Mouse (Mus musculus) R1 (cell line): ENCODE measurements around the gene Angpt4.

Experiments used
- DNase-seq: peaks from one replicate; pipeline ENCODE4 v3.0.0-alpha.2; 2018; ENCODE audit warnings: low read depth, low spot score

Angpt4 gene

GRCm38 (mm10) chr2:151961284-151962196 lies 50.5 kb downstream of the Angpt4 start:
- no peak for DNase-seq

DNA sequence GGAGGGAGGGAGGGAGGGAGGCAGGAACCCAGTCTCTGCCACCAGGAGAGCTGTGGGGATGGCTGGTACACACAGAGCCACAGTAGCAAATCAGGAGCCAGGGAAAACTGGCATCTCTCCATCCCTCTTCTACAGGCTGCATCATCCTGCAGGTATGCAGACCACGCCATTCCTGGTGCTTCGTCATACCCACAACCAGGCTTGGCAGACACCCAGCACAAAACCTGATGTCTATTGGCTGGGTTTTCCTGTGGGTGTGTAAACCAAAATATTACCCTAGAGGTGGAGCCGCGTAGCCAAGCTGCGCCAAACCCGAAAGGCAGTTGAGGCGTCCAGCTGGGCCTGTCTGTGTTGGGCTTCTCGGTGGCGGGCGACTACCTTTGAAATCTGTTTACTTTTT lies 51.5 kb downstream of the Angpt4 start:
- no peak for DNase-seq

DNA sequence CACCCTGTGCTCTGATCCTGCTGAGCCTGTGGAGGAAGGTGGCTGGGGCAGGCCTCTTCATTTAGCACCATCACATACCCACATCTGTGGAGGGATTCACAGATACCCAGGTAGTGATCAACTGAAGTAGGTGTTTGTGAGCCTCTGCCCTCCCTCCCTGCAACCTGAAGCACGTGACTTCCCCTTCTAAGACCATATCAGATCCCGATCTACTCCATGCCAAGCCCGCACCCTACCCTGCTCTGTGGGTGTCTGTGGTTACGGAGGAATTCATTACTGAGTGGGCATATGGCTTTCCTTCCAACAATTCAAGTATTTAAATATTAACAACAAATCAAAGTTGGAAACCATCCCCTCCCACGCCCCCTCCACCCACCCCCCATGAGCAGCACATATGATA lies 52.3 kb downstream of the Angpt4 start:
- DNase-seq = no peak

GRCm38 (mm10) chr2:151964052-151964451 lies 53.0 kb downstream of the Angpt4 start:
- DNase-seq = peak; percentile 33

- no peak for DNase-seq
Observed at GRCm38 (mm10) chr2:151967176-151967750, 56.3 kb downstream of the Angpt4 start.

DNA sequence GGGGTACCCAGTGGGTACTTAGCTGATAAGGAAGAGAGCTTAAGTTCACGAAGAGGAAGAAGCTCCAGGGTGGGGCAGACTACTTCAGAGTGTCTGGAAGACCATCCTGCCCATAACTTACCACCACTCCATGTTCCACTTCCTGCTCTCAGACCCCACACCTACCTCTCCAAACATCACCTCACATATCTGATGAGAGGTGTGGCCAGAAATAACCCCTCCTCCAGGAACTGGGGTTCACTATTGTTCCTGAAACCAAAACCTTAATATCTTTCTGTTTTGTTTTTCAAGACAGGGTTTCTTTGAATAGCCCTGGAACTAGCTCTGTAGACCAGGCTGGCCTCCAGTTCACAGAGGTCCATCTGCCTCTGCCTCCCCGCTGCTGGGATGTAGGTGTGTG lies 56.8 kb downstream of the Angpt4 start:
- no peak for DNase-seq

GRCm38 (mm10) chr2:151968451-151968850 lies 57.4 kb downstream of the Angpt4 start:
- no peak for DNase-seq

DNA sequence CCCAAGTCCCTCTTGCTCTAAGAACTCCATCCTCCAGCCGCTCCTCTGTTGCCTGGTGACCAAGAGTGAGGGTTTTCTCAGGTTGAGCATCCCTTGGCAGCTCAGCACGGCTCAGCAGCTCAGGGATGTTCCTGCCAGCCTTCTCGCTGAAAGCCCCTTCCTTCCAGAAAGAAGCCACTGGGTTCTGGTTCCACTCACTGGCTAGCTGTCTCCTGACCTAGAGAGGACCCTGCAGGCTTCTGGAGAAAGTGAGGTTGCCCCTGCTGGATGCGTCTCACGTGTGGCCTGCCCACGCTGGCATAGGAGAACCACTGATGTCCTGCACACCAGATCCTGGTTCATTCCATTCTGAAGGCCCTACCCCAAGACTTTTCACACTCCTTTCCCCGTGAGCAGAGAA lies 58.0 kb downstream of the Angpt4 start:
- DNase-seq = no peak

GRCm38 (mm10) chr2:151969396-151969795 lies 58.4 kb downstream of the Angpt4 start:
- DNase-seq = no peak

- DNase-seq = peak; percentile 97
Observed at GRCm38 (mm10) chr2:151970191-151971172, 59.5 kb downstream of the Angpt4 start.

DNA sequence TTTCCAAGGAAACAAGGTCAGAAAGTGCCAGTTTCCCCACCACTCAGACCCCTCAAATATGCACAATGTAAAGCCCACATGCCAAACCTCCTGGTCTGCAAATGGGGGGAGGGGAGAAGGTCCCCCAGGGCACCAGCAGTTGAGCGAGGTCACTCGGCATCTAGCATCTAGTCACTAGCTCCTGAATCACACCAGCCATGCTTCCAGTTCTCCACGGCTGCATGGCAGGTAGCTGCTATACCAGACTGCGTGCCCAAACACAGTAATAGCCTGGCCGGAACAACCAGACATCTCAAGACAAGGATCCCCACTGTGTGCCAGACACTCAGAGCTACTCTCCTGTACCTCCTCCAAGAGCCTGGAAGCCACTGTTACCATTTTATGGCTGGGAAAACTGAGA lies 60.7 kb downstream of the Angpt4 start:
- DNase-seq = no peak

GRCm38 (mm10) chr2:151972880-151973594 lies 62.0 kb downstream of the Angpt4 start:
- peak; percentile 70 for DNase-seq

GRCm38 (mm10) chr2:151973595-151974562 lies 62.9 kb downstream of the Angpt4 start:
- no peak for DNase-seq

- DNase-seq = no peak
Observed at GRCm38 (mm10) chr2:151975295-151975694, 64.3 kb downstream of the Angpt4 start.

DNA sequence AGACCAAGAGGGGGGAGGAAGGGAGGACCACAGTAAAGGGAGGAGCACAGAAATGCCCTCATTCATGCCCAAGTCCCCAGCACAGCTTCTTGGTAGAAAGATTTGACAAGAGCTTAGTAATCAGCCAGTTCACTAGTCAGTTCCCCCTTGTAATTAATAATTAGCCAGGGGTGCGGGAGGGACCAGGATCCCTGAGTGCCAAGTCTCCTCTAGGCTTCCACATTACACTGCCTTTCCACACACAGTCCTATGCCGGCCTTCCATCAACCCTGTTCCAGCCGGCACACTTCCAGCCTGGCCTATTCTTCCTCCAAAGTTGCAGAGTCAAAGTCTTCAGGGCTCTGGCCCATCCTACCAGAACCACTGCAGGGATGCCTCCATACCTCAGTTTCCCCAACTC lies 65.1 kb downstream of the Angpt4 start:
- DNase-seq = no peak

GRCm38 (mm10) chr2:151977689-151978440 lies 66.9 kb downstream of the Angpt4 start:
- DNase-seq = peak; percentile 78

- no peak for DNase-seq
Observed at GRCm38 (mm10) chr2:151978494-151978893, 67.5 kb downstream of the Angpt4 start.

GRCm38 (mm10) chr2:151979470-151980354 lies 68.7 kb downstream of the Angpt4 start, which contains the start of gene Fam110a:
Gene Fam110a, minus strand, starts transcription at chr2:151980219.
- peak; percentile 74 for DNase-seq
